Mouse (Mus musculus) cerebellum, adult 9-10 months (tissue): ENCODE data around the gene Stx1b.
A peak's percentile ranks its signal among the peaks of the same experiment; 100 is the strongest.

Experiments used
- DNase-seq: peaks from one replicate; pipeline ENCODE4 v3.0.0; 2022

Stx1b gene

DNA sequence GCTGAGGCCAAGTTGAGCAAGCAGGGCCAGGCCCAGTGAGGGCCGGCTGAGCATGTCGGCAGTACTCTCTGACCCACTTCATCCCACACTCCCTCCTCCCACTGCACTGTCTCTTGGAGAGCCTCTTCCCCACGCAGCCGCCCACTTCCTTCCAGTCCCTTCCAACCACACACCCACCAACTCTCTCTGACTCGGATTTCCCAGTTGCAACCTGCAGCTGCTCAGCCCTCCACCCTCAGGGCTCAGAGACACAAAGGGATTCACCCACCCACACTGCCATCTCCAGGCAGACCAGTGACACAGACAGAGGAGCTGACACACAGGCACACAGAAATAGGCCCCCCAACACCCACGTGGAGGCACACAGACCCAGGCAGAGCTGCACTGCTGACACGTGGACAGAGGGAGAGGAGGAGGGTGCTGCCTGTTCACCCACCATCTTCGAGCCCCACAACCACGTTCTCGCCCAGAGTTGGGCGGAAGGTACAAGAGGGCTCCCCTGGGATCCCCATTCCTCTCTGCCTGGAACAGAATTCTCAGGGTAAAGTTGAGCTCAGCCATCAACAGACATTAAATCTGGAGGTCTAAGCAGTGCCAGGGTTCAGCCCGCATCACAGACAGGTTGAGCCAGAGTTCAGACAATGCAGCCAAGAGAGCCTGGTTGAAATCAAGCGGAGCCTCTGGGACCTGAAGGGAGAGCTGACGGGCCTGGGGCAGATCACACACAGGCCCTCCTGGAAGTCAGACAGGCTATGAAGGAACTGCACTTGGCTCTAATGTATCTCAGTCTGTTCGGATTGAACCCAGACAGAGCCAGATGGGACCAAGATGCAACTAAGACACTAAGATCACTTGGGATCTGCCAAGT, 8.2 kb downstream of the Stx1b start:
- DNase-seq = peak; percentile 76

GRCm38 (mm10) chr7:127815116-127815665, 9.2 kb downstream of the Stx1b start:
- peak; percentile 52 for DNase-seq

- DNase-seq = peak; percentile 98
These were observed 10.0 kb downstream of the Stx1b start for GRCm38 (mm10) chr7:127814241-127814921.

DNA sequence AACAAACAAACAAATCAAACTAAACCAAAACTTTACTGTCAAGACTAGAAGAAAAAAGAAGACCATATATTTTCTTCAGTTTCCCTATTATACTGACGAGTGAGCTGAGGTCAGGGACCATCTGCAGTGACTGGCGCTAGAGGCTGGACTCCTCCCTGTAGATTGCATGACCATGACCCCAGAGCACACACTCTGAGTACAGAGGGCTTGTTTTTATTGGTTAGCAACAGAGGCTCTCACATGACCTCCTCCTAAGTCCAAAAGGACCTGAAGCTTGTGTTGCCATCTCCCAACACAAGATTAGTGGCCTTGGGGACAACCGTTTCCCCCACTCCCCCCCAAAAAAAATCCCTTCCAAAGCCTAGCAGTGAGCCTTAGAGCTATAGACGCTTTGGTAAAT, 10.5 kb downstream of the Stx1b start:
- DNase-seq = peak; percentile 45

DNA sequence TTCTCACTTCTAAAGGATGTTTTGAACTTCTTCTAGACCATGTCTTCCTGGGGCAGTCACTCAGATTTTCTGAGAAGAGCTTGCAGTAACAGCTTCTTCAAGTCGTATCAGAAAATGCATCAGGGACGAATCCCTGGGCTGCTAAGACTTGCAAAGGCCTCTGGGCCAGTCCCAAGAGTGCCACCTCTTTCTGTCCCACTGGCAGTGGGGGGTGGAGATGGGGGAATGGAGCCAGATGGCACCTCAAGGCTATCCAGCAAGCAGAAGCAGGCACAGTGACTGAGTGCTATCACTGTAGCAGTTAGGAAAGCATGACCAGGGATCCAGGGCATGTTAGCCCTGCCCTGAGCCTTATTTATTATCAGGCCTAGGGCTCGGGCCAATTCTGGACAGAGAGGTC, 12.1 kb downstream of the Stx1b start:
- peak; percentile 73 for DNase-seq

GRCm38 (mm10) chr7:127811240-127811639, 13.1 kb downstream of the Stx1b start:
- DNase-seq = peak; percentile 55

DNA sequence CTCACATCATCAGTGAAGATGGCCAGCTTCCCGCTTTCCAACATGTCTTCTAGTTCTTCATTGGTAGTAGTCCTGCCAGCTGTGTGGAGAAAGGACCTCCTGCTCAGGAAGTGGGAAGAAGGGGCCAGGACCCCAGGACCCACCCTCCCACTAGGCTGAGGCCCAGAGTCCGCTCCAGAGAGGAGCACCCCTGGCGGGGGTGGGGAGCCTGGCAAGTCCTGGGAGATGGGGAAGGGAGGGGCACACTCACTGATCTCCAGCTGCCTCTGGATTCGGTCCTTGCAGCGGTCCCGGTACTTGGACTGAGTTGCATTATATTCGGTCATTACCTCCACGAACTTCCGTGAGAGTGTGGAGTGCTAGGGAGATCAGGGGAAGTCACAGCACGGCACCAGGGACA, 13.7 kb downstream of the Stx1b start:
- no peak for DNase-seq

DNA sequence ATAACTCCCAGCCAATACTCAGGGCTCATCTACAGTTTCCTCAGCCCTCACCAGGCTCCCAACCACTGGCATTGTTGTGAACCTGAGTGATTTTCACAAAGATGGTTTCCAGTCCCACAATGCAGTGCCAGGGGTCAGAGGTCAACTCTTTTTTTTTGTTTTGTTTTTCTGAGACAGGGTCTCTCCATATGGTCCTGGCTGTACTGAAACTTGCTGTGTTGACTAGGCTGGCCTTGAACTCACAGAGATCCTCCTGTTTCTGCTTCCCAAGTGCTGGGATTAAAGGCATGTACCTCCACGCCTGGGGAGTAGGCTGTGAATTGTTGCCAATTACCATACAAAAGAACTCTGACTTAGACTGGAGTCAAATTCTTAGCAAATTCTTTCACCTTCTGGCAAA, 14.5 kb downstream of the Stx1b start:
- DNase-seq = no peak

DNA sequence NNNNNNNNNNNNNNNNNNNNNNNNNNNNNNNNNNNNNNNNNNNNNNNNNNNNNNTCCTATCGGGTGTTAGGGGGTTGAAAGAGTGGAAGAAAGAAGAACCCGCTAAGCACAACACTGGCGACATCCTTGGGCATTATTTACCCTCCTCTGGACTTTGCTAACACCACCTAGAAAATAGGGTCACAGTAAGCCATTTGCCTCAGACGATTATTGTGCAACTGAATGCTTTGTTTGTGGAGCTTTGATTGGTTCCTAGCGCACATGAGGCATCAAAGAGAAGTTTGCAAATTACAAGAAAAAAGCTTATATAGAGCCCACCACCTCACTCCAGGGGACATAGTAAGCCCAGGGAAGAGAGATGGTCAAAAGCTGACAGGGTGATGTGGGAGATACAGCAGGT, 15.5 kb downstream of the Stx1b start:
- no peak for DNase-seq

DNA sequence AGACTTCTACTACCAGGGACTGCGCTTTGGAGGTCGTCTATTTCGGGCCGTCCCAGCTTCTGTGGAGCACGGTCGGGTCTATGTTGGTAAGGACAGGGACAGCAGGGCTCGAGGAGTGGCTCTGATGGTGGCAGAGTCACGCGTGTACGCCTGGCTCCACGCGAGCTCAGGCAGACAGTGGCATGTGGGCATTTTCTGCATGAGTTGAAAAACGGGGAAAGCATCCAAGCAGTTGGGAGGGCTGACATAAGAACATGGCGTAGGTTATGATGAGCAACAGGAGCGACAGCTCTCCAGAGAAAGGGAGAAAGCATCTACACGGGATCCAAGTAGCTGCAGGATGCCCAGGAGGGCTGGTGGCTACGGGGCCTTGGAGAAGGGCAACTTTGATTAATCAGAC, 22.0 kb downstream of the Stx1b start:
- peak; percentile 93 for DNase-seq

GRCm38 (mm10) chr7:127801010-127801621, 23.2 kb downstream of the Stx1b start:
- peak; percentile 71 for DNase-seq

DNA sequence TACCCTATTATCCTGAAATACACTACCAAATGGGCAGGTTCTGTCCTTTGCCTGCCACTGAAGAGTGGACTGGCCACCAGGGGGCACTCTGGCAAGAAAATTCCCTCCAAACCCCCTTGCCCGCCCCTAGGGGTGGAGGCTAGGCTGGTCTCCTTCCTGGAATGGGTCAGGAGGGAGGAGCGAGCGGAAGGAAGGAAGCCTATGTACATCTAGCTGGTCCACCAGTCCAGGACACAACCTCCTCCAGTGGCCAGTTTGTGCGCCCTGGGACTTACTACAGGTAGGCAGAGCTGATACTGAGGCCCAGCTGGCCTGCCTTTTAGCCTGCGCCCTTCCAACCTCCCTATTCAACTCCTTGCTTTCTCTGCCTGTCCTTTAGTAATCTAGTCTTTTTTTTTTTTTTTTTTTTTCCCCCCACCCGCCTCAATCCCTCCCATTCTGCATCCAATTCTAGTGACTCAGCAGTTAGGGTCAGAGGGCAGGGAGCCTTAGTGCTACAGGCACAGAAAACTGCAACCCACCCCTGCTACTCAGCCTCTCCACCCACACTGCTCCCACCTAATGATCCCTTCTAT, 23.8 kb downstream of the Stx1b start, which contains the start of gene Hsd3b7:
Hsd3b7 (plus strand) TSS at position 170 of the 575 bp plus-strand sequence.
- peak; percentile 89 for DNase-seq

- DNase-seq = peak; percentile 71
These were observed 24.6 kb downstream of the Stx1b start for GRCm38 (mm10) chr7:127799738-127800137.

DNA sequence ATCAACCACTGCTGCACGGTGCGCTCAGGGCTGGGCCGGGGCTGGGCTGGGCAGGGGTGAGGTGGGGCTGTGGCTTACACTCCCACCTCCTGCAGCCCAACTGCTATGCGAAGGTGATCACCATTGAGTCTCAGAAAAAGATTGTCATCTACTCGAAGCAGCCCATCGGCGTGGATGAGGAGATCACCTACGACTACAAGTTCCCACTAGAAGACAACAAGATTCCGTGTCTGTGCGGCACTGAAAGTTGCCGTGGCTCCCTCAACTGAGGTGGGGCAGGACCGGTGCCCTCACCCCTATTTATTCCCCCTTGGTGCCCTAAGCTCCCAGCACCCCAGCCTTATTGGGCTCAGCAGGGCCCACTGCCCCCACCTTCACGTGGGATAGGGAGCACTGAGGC, 25.1 kb downstream of the Stx1b start:
- DNase-seq = no peak

DNA sequence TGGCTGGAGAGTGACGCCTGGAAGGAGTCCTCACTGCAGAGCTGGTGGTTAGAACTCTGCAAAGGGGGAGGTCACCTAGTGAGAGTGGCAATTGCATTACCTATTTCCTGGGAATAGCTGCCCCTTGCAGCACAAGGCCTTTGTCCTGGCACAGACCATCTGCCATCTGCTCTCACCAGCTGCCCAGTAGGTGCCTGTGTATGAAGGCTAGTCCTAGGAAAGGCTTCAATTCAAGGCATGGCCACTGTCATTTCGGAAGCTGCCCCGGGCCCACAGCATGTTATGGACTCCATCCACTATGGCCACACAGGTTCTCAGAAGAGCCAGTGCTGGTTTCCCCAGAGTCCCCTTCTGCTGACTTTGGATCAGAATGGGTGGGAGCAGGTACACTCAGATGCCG, 25.8 kb downstream of the Stx1b start:
- peak; percentile 98 for DNase-seq

DNA sequence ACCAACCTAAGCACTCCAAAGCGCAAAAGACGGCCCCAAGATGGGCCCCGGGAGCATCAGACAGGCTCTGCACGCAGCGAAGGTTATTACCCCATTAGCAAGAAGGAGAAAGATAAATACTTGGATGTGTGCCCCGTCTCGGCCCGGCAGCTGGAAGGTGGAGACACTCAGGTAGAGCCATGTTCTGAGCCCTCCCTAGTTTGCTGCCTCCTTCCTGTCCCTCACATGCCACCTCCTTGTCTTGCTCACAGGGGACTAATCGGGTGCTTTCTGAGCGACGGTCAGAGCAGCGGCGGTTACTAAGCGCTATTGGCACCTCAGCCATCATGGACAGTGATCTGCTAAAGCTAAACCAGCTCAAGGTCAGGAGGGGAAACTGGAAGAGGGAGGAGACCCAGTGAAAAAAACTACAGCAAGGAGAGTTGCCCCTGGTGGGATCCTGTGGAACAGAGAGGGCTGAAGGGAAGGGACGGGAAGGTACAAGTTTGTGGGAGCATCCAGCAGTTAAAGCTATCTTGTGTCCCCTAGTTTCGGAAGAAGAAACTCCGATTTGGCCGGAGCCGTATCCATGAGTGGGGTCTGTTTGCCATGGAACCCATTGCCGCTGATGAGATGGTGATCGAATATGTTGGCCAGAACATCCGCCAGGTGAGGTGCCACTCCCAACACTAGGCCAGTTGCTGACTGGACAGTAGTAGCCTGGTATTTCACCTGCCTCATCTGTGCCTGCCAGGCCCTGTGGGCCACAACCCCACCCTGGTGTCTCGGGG, 27.1 kb downstream of the Stx1b start:
- DNase-seq = peak; percentile 60

DNA sequence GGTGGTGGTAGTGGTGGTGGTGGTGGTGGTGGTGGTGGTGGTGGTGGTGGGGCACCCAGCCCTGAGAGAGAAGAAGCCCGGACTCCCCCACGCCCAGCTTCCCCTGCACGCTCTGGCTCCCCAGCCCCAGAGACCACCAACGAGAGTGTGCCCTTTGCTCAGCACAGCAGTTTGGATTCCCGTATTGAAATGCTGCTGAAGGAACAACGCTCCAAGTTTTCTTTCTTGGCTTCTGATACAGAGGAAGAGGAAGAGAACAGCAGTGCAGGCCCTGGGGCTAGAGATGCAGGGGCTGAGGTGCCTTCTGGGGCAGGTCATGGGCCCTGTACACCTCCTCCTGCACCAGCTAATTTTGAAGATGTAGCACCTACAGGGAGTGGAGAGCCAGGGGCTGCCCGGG, 39.0 kb downstream of the Stx1b start, which contains the start of gene Gm49388:
Gm49388 (plus strand) TSS at position 301 of the 400 bp plus-strand sequence.
- no peak for DNase-seq

GRCm38 (mm10) chr7:127778350-127778749, 46.0 kb downstream of the Stx1b start:
- peak; percentile 66 for DNase-seq

- DNase-seq = peak; percentile 62
These were observed 46.7 kb downstream of the Stx1b start for GRCm38 (mm10) chr7:127777474-127778266.

DNA sequence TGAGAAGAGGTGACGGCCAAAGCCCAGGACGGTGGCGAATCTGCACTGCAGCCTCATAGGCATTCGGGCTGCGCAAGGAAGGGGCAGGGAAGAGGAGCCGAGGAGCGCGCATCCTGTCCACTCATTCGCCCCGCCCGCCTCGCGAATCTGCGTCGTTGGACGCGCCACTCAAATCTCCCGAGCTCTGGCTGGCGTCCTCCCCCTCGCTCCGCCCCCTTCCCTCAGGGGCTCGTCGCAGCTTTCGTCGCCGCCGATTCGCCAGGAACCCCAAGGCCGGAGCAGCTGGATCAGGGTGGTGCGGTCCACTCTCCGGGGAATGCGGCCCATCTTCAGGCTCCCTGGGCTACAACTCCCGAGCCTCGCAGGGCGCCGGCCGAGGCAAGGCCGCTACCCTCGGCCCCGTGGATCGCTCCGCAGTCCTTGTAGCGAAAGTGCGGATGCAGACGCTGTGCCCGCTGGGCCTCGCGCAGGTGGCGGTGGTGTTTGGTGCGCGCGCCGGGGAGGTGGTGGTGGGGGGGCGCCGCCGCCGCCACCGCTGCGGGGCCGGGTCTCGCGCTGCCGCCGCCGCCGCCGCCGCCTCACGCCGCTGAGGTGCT, 47.4 kb downstream of the Stx1b start:
- DNase-seq = peak; percentile 97

DNA sequence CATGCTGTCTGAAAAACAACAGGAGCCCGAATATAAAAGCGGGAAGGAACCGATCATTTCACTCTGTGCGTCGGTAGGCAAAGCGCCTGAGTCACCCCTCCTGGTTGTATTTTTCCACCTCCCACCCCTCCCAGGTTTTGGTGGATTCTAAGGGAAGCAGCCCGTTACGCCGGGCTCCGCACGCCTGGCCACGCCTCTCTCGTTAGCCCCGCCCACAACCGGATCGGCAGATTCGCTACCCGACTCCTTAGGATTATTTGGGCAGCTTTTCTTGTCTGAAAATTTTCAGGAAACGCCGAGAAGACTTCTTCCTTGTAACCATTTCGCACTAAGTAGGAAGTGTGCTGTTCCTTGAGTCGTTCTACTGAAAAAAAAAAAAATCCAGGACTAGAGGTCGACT, 47.9 kb downstream of the Stx1b start, which contains the start of gene Setd1a:
Setd1a (plus strand) TSS at position 245 of the 400 bp plus-strand sequence.
- peak; percentile 92 for DNase-seq
